Mouse (Mus musculus) lung, adult 2 months (tissue): ENCODE results near the gene Sall1. TPM values are rescaled to one million over a fixed set of nuclear protein-coding genes. Genes with fewer than 3 reads are reported as not detected.

Experiments
- DNase-seq: peaks from one replicate; pipeline ENCODE4 v3.0.0; 2022
- H3K4me1 ChIP-seq: fragments of 200-500 bp; 2 replicates; pipeline ENCODE4 v1.6.1; 2011; ENCODE audit warnings: low read length; ENCODE audit not compliant: control insufficient read depth, insufficient read depth
- H3K4me3 ChIP-seq: fragments of 200-500 bp; replicated peaks from 2 replicates; pipeline ENCODE3; 2011; ENCODE audit warnings: low read depth, mild to moderate bottlenecking, control low read depth, low read length; ENCODE audit errors: extremely low read depth
- CTCF ChIP-seq: fragments of 200-500 bp; IDR thresholded peaks from 2 replicates; pipeline ENCODE4 v1.5.1; 2011; ENCODE audit warnings: mild to moderate bottlenecking, low read length, control low read depth; ENCODE audit not compliant: insufficient read depth
- POLR2A ChIP-seq: fragments of 200-500 bp; IDR thresholded peaks from 2 replicates; pipeline ENCODE4 v1.6.1; 2011; ENCODE audit warnings: low read depth, mild to moderate bottlenecking, control low read depth, low read length, borderline replicate concordance; ENCODE audit errors: extremely low read depth
- WGBS: fragments of 180-500 bp; shearing (Covaris S2); methylation state at CpG from one replicate; pipeline ENCODE4 v1.1.7; 2018; 5-methylcytosine and 5-hydroxymethylcytosine counted together
- polyA plus RNA-seq: library from polyadenylated mRNA; depleted of rRNA; stranded (reverse); fragments of >200 nt; gene quantifications from 2 replicates; pipeline ENCODE4 v1.2.3, GENCODE M21; 2012

The Sall1 gene
- polyA plus RNA-seq, 1 experiment: 0.27 TPM

GRCm38 (mm10) chr8:89046639-89047348, 2.8 kb upstream of the Sall1 start:
- no peak for DNase-seq
- TF ChIP-seq POLR2A: no peak
- no peak for TF ChIP-seq CTCF
- Histone ChIP-seq H3K4me3 (no peak overlapping the region), H3K4me1 (peaks cover 3% of the 10 kb centered on the region; the same call in 1 of the 2 replicates)
- 8% methylated on average over 26 of the region's 26 CpGs for WGBS

GRCm38 (mm10) chr8:89046226-89046625, 2.3 kb upstream of the Sall1 start:
- no peak for DNase-seq
- Histone ChIP-seq H3K4me3 (no peak overlapping the region), H3K4me1 (peaks cover 3% of the 10 kb centered on the region; the same call in 1 of the 2 replicates)
- no peak for TF ChIP-seq POLR2A
- TF ChIP-seq CTCF: no peak
- WGBS: 3% methylated on average over 15 of the region's 15 CpGs

DNA sequence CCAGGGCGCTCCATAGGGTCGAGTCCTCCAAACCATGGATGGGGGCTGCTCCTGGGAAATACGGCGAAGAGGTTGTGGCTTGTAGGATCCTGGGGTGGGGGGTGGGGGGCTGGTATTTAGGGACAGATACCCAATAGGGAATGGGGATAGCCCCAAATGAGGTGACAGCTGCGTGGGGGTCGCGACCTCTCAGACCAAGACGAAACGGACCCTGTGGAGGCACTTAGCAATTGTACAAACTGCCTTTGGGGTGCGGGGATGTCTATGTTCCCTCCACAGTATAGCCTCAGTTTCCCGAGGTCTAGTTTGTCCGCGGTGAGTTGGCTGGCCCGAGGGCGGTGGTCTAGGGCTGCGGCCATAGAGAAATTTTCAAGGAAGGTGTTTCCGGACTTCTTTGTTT, 1.8 kb upstream of the Sall1 start:
- Histone ChIP-seq H3K4me1 (peaks cover 3% of the 10 kb centered on the region; the same call in 1 of the 2 replicates), H3K4me3 (no peak overlapping the region)
- WGBS: 5% methylated on average over 17 of the region's 17 CpGs
- TF ChIP-seq POLR2A: no peak
- TF ChIP-seq CTCF: no peak
- no peak for DNase-seq

DNA sequence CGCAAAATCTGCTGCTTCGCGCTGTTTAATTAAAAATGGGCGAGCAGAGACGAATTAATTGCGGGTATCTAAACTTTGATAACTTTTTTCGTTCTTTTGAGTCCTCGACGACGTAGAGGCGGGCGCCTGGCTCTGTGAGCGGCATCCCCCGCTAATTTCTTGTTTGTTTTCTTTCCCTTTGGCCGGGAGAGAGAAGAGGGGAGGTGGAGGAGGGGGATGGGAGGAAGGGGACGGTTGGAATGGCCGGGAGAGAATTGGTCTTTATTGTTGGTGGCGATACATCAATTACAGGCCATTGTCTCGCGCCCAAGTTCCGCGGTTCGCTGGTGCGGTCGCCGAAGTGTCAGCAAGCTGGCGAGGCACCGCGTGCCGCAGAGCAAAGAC, 1.2 kb upstream of the Sall1 start:
- no peak for DNase-seq
- Histone ChIP-seq H3K4me3 (no peak overlapping the region), H3K4me1 (peaks cover 3% of the 10 kb centered on the region; the same call in 1 of the 2 replicates)
- 3% methylated on average over 30 of the region's 30 CpGs for WGBS
- TF ChIP-seq POLR2A: no peak

GRCm38 (mm10) chr8:89044511-89045217, 702 bp upstream of the Sall1 start:
- WGBS: 3% methylated on average over 31 of the region's 31 CpGs
- no peak for DNase-seq
- TF ChIP-seq POLR2A (no peak), CTCF (no peak)
- Histone ChIP-seq H3K4me3 (no peak overlapping the region), H3K4me1 (peaks cover 3% of the 10 kb centered on the region; the same call in 1 of the 2 replicates)

DNA sequence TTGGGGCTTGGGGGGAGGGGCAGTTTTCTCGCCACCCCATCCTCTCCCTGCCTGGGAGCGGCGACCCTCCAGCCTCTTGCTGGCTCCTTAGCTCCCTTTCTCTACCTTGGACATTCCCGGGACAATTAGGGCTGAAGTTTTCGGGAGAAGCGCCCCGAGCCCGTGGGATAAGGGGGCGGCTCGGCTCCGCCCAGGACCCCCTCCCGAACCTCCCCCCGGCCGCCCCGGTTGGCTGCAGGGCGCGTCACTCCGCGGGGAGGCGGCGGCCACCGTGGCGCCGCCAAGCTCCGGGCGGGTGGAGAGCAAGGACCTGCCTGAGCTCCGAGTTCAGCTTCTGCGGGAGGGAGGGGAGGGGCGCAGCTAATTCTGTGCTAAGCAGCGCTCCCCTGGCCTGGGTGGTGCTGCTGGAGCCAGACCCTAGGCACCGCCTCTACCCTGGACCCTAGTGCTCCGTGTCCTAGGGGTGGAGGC, 556 bp downstream of the Sall1 start:
- no peak for DNase-seq
- TF ChIP-seq CTCF: no peak
- Histone ChIP-seq H3K4me3 (peak overlapping the region; percentile 13), H3K4me1 (peaks cover 3% of the 10 kb centered on the region; the same call in 1 of the 2 replicates)
- WGBS: 1% methylated on average over 31 of the region's 32 CpGs

DNA sequence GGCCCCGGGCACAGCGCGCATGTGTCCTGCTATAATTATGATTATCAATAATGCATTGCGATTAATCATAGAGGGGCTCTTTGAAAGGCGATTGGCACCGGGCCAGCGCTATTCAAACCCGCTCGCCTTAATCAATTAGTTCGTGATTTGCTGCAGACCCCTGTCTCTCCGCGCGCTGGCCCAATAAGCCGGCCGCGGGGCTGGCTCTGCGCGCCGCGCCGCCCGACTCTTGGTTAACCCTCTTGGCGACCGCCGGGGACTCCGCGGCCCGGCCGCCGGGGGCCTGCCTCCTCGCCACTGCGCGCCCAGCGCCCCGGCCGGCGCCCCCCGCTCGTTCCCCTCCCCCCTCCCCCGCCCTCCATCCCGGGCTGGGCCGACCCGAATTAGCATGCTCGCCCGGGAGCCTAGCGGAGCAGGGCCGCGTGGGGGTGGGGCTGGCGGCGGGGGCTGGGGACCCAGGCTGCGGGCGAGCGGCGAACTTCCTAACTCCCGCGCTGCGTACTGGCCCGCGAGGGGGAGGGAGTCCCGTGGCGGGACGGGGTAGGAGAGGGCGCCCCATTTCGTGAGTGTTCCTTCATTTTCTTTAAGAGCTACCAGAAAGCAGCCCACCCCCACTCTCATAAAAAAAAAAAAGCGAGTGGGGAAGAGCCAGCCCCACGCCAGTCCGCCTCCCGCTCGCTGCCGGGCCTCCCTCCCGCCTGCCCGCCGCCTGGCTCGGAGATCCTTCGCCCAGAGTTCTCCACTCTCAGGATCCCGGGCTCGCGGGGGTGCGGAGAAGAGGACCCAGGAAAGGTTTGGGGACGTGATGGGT, 1.2 kb downstream of the Sall1 start:
- H3K4me1 ChIP-seq: peaks cover 3% of the 10 kb centered on the region; the same call in 1 of the 2 replicates
- WGBS: 1% methylated on average over 76 of the region's 80 CpGs
- no peak for DNase-seq
- no peak overlapping the region for H3K4me3 ChIP-seq
- no peak for TF ChIP-seq CTCF
- no peak for TF ChIP-seq POLR2A

- TF ChIP-seq POLR2A (no peak), CTCF (no peak)
- no peak for DNase-seq
- WGBS: 1% methylated on average over 35 of the region's 35 CpGs
- H3K4me1 ChIP-seq: peaks cover 3% of the 10 kb centered on the region; the same call in 1 of the 2 replicates
- H3K4me3 ChIP-seq: no peak overlapping the region
Observed at GRCm38 (mm10) chr8:89042118-89042460, 1.9 kb downstream of the Sall1 start.

DNA sequence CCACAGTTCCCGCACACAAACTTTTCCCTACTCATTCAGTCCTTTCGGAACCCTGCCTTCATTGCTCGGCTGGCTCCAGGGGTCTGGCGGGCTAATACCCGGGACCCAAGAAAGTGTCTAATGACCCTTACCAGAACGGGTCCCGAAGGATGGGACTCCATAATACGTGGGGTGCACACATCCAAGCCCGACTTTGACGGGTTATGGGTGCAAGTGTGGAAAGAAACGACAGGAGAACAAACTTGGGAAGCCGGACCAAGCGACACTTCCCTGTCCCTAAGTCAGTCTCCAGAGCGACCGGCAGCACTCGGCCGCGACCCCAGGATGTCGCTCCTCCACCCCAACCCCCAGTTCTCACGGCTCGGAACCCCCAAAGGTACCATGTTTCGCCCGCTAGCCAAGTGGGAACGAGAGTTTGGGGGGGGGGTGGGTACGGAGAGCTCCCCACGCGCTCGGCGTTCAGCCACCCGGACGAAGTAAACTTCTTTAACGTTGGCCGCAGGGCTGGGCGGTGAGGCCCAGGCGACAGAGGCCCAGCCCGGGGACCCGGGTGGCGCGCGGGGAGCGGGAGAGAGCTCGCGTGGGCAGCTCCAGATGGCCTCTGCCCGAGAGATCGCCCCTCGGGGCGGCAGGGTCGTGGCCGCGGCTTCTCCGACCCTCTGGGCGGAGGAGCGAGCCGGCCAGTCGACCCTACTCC, 2.4 kb downstream of the Sall1 start:
- 1% methylated on average over 54 of the region's 55 CpGs for WGBS
- no peak overlapping the region for H3K4me3 ChIP-seq
- H3K4me1 ChIP-seq: peaks cover 3% of the 10 kb centered on the region; the same call in 1 of the 2 replicates
- no peak for DNase-seq
- TF ChIP-seq CTCF: no peak
- no peak for TF ChIP-seq POLR2A
